Mouse (Mus musculus): Measurements from ENCODE around the gene Zfp74. TPM values are rescaled to one million over a fixed set of nuclear protein-coding genes. Genes with fewer than 3 reads are reported as not detected.

The Zfp74 gene
- polyA plus RNA-seq, 1 experiment from 2014 or later, result 8.9 TPM

GRCm38 (mm10) chr7:29880916-29881315 is 73.0 kb downstream of the Zfp74 start:
- Histone ChIP-seq H3K9me3 (ENCODE audit: control insufficient read depth, low read length) (peaks cover 33% of the 10 kb centered on the region), H3K9ac (ENCODE audit: low read depth, low read length) (no peak overlapping the region), H3K4me1 (ENCODE audit: control insufficient read depth, insufficient read depth, low read length) (no peaks in the 10 kb centered on the region), H3K4me2 (ENCODE audit: low read depth, low read length) (no peak overlapping the region), H3K27me3 (replicated peaks; ENCODE audit: control insufficient read depth, insufficient read depth, low read length) (no peaks in the 10 kb centered on the region), H3K36me3 (ENCODE audit: control insufficient read depth, insufficient read depth, low read length) (peaks cover 16% of the 10 kb centered on the region), H3K27ac (replicated peaks; ENCODE audit: low read depth, low read length) (no peak overlapping the region), H3K4me3 (ENCODE audit: low read depth, low read length) (no peak overlapping the region)
- DNase-seq (ENCODE audit: low spot score), result no peak
- WGBS, result 91% methylated on average over 7 of the region's 7 CpGs
- ATAC-seq (ENCODE audit: low read depth), result no peak

Small RNA genes lying within 50 kb of the gene (microRNA-seq; reads per million reads assigned to microRNA genes)
- gene Mir7668 (ENCODE audit: borderline number of aligned reads), result not detected

Other genes with a start within 250 kb of the Zfp74 start
- not detected in 2 replicates for gene Catsperg2, start 227.1 kb downstream of the Zfp74 start, polyA plus RNA-seq (2014; fragmentation: Nextera tagmentation; extraction: Ambion mirVana)
- gene Zfp84, start 185.5 kb downstream of the Zfp74 start, polyA plus RNA-seq (2014; fragmentation: Nextera tagmentation; extraction: Ambion mirVana), result 15.7 and 17.0 TPM in 2 replicates
- gene Zfp30, start 170.1 kb downstream of the Zfp74 start, polyA plus RNA-seq (2014; fragmentation: Nextera tagmentation; extraction: Ambion mirVana), result 9.4 and 10.4 TPM in 2 replicates
- 12.8 and 14.5 TPM in 2 replicates for gene Zfp790, start 138.0 kb downstream of the Zfp74 start, polyA plus RNA-seq (2014; fragmentation: Nextera tagmentation; extraction: Ambion mirVana)
- gene Zfp940, start 100.4 kb downstream of the Zfp74 start, polyA plus RNA-seq (2014; fragmentation: Nextera tagmentation; extraction: Ambion mirVana), result 3.6 and 4.4 TPM in 2 replicates
- gene Zfp420, start 94.1 kb downstream of the Zfp74 start, polyA plus RNA-seq (2014; fragmentation: Nextera tagmentation; extraction: Ambion mirVana), result 6.4 and 7.1 TPM in 2 replicates
- gene Zfp27, start 47.5 kb downstream of the Zfp74 start, polyA plus RNA-seq (2014; fragmentation: Nextera tagmentation; extraction: Ambion mirVana), result 12.0 and 13.7 TPM in 2 replicates
- 9.9 and 10.1 TPM in 2 replicates for gene Zfp383, start 45.9 kb downstream of the Zfp74 start, polyA plus RNA-seq (2014; fragmentation: Nextera tagmentation; extraction: Ambion mirVana)
- 29.5 and 29.9 TPM in 2 replicates for gene Zfp568, start 29.9 kb upstream of the Zfp74 start, polyA plus RNA-seq (2014; fragmentation: Nextera tagmentation; extraction: Ambion mirVana)
- 4.4 and 6.4 TPM in 2 replicates for gene Zfp14, start 97.3 kb upstream of the Zfp74 start, polyA plus RNA-seq (2014; fragmentation: Nextera tagmentation; extraction: Ambion mirVana)
- gene Zfp82, start 118.8 kb upstream of the Zfp74 start, polyA plus RNA-seq (2014; fragmentation: Nextera tagmentation; extraction: Ambion mirVana), result 6.4 and 7.0 TPM in 2 replicates
- gene Gm26920, start 136.3 kb upstream of the Zfp74 start, polyA plus RNA-seq (2014; fragmentation: Nextera tagmentation; extraction: Ambion mirVana), result 1.4 and 2.5 TPM in 2 replicates
- 7.9 and 11.2 TPM in 2 replicates for gene Zfp566, start 136.4 kb upstream of the Zfp74 start, polyA plus RNA-seq (2014; fragmentation: Nextera tagmentation; extraction: Ambion mirVana)
- gene Zfp260, start 140.7 kb upstream of the Zfp74 start, polyA plus RNA-seq (2014; fragmentation: Nextera tagmentation; extraction: Ambion mirVana), result 136 and 141 TPM in 2 replicates
- 5.8 and 6.5 TPM in 2 replicates for gene Zfp382, start 167.9 kb upstream of the Zfp74 start, polyA plus RNA-seq (2014; fragmentation: Nextera tagmentation; extraction: Ambion mirVana)
- 18.1 and 18.4 TPM in 2 replicates for gene Zfp146, start 215.7 kb upstream of the Zfp74 start, polyA plus RNA-seq (2014; fragmentation: Nextera tagmentation; extraction: Ambion mirVana)
- gene Cox7a1, start 230.1 kb upstream of the Zfp74 start, polyA plus RNA-seq (2014; fragmentation: Nextera tagmentation; extraction: Ambion mirVana), result 7.4 and 17.0 TPM in 2 replicates
- 96.4 and 107 TPM in 2 replicates for gene Capns1, start 244.7 kb upstream of the Zfp74 start, polyA plus RNA-seq (2014; fragmentation: Nextera tagmentation; extraction: Ambion mirVana)